Mouse (Mus musculus) spleen, adult 12 weeks (tissue): ENCODE measurements around the gene Itpr2.
A peak's percentile ranks its signal among the peaks of the same experiment; 100 is the strongest.

ENCODE experiments used
- DNase-seq: peaks from one replicate; pipeline ENCODE4 v3.0.0; 2022; ENCODE audit warnings: low spot score

Gene Itpr2

DNA sequence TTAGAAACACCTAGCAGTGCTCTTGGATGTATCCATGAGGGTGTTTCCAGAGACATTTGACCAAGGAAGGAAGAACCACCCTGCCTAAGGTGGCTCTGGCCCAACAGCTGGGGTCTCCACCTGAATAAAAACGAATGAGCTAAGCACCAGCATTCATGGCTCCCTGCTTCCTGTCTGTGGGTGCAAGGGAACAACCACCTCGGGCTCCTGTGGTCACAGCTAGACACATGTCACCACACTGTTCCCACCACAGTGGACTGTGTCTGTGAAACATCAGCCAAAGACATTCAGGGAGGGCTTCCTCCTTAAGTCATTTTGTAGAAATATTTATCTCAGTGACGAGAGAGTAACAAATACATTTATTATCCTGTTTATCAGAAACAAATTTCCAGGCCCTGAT lies 196.0 kb downstream of the Itpr2 start:
- DNase-seq = no peak

DNA sequence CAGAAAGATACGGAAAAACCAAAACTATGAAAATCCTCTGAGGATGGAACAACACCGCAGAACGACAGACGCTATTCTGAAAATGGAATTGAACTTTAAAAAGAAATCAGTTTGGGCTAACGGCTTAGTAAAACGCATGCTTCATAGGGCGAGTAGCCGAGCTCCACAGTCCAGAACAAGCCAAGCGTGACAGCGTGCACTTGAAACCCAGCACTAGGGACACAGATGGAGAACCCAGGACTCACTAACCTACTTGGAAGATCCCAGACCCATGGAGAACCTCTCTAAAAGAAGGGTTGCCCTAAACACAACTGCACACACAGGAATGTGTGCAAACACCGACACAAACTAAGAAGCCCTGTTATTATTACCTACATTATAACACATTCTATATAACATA lies 197.9 kb downstream of the Itpr2 start:
- no peak for DNase-seq

DNA sequence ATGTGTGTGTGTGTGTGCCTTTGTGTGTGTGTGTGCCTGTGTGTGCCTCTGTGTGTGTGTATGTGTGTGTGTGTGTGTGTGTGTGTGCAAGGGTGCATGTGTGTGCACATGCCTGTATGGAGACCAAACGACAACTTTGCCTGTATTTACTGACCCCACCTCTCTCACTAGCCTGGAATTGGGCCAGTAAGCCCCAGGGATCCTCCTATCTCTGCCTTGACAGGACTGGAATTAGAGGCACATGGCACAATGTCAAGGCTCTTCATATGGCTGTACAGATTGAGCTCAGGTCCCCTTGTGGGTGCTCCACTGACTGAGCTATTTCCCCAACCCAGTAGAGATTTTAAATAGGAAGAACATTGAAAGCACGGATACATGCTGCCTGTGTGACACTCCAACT lies 198.7 kb downstream of the Itpr2 start:
- no peak for DNase-seq

- no peak for DNase-seq
Observed at GRCm38 (mm10) chr6:146302574-146303130, 199.4 kb downstream of the Itpr2 start.

- no peak for DNase-seq
Observed at GRCm38 (mm10) chr6:146302101-146302500, 199.9 kb downstream of the Itpr2 start.

DNA sequence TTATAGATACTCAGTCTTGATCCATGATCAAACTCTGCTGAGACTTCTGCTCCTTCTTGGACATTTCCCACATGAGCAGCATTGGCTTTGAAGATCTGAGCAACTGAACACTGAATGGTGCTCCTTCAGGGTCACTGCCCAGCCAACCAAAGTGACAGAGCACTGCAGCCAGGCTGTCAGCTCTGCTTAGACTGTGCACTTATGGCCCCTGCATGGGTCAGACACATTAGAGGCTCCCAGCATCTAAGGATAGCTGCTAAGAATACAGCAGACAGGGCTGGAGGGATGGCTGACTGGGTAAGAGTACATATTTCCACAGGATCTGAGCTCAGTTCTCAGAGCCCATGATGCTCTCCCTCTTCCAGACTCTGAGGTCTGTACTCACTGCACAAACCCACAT lies 201.1 kb downstream of the Itpr2 start:
- DNase-seq = no peak

- DNase-seq = peak; percentile 9
Observed at GRCm38 (mm10) chr6:146298712-146299111, 203.3 kb downstream of the Itpr2 start.

GRCm38 (mm10) chr6:146291036-146291435 lies 211.0 kb downstream of the Itpr2 start:
- DNase-seq = no peak

- DNase-seq = no peak
Observed at GRCm38 (mm10) chr6:146289801-146290200, 212.2 kb downstream of the Itpr2 start.

- no peak for DNase-seq
Observed at GRCm38 (mm10) chr6:146288266-146288665, 213.8 kb downstream of the Itpr2 start.

- DNase-seq = no peak
Observed at GRCm38 (mm10) chr6:146284921-146285565, 217.0 kb downstream of the Itpr2 start.

GRCm38 (mm10) chr6:146283981-146284380 lies 218.0 kb downstream of the Itpr2 start:
- DNase-seq = no peak

- DNase-seq = no peak
Observed at GRCm38 (mm10) chr6:146282061-146282659, 219.9 kb downstream of the Itpr2 start.

GRCm38 (mm10) chr6:146281176-146281899 lies 220.7 kb downstream of the Itpr2 start:
- DNase-seq = peak; percentile 26

- DNase-seq = no peak
Observed at GRCm38 (mm10) chr6:146273256-146273655, 228.8 kb downstream of the Itpr2 start.

- peak; percentile 27 for DNase-seq
Observed at GRCm38 (mm10) chr6:146272253-146273036, 229.6 kb downstream of the Itpr2 start.

GRCm38 (mm10) chr6:146270776-146271533 lies 231.1 kb downstream of the Itpr2 start:
- DNase-seq = peak; percentile 58

GRCm38 (mm10) chr6:146270162-146270561 lies 231.9 kb downstream of the Itpr2 start:
- DNase-seq = no peak

- no peak for DNase-seq
Observed at GRCm38 (mm10) chr6:146269291-146269690, 232.7 kb downstream of the Itpr2 start.

- no peak for DNase-seq
Observed at GRCm38 (mm10) chr6:146260674-146261376, 241.2 kb downstream of the Itpr2 start.

- DNase-seq = no peak
Observed at GRCm38 (mm10) chr6:146258751-146259150, 243.3 kb downstream of the Itpr2 start.
